Mouse (Mus musculus) heart, postnatal 0 days (tissue): ENCODE measurements at regions not wholly inside any gene's neighbourhood (a gene's known extent, or its start where the extent isn't known, plus 50 kb on each side); places are given as distances from the start of the nearest gene placed in this dataset.

ENCODE experiments used
- ATAC-seq: fragments of 200-750 bp; cut with Nextera tagmentation; 2 replicates; pipeline ENCODE4 v1.8.0; 2017; ENCODE audit warnings: low read depth, moderate number of reproducible peaks, moderate library complexity; ENCODE audit not compliant: insufficient read depth
- DNase-seq: peaks from one replicate; pipeline ENCODE4 v3.0.0-alpha.2; 2016; ENCODE audit warnings: low spot score
- H3K27ac ChIP-seq: fragments of 300-500 bp; sonication (generic); 2 replicates; pipeline ENCODE4 v1.5.1; 2014; ENCODE audit warnings: low read depth, mild to moderate bottlenecking
- H3K27me3 ChIP-seq: fragments of 300-500 bp; sonication (generic); 2 replicates; pipeline ENCODE4 v1.6.1; 2014; ENCODE audit warnings: low read length, mixed read lengths; ENCODE audit not compliant: control insufficient read depth, insufficient read depth
- H3K36me3 ChIP-seq: fragments of 300-500 bp; sonication (generic); replicated peaks from 2 replicates; pipeline ENCODE4 v1.6.1; 2014; ENCODE audit warnings: low read length, mixed read lengths; ENCODE audit not compliant: control insufficient read depth, insufficient read depth
- H3K4me1 ChIP-seq: fragments of 300-500 bp; sonication (generic); 2 replicates; pipeline ENCODE4 v1.6.1; 2014; ENCODE audit warnings: antibody characterized with exemption; ENCODE audit not compliant: control insufficient read depth, insufficient read depth
- H3K4me2 ChIP-seq: fragments of 300-500 bp; sonication (generic); 2 replicates; pipeline ENCODE4 v1.6.1; 2014; ENCODE audit warnings: low read depth, mild to moderate bottlenecking, low read length, moderate library complexity
- H3K4me3 ChIP-seq: fragments of 300-500 bp; sonication (generic); 2 replicates; pipeline ENCODE4 v1.5.1; 2014; ENCODE audit warnings: low read depth, low read length
- H3K9ac ChIP-seq: fragments of 300-500 bp; sonication (generic); replicated peaks from 2 replicates; pipeline ENCODE4 v1.6.1; 2014; ENCODE audit warnings: low read depth, low read length, mixed read lengths
- H3K9me3 ChIP-seq: fragments of 300-500 bp; sonication (generic); replicated peaks from 2 replicates; pipeline ENCODE4 v1.6.1; 2016; ENCODE audit warnings: low read length; ENCODE audit not compliant: control insufficient read depth
- CTCF ChIP-seq: IDR thresholded peaks from 2 replicates; pipeline ENCODE4 v1.5.1; 2016; ENCODE audit warnings: antibody characterized with exemption, control low read depth, low read depth
- EP300 ChIP-seq: IDR thresholded peaks from 2 replicates; pipeline ENCODE4 v1.6.1; 2016; ENCODE audit warnings: antibody characterized with exemption, low read depth
- WGBS: fragments of 180-500 bp; shearing (Covaris S2); extraction: QIAGEN DNeasy Blood & Tissue Kit; methylation state at CpG from one replicate; pipeline ENCODE4 v1.1.7; 2014; 5-methylcytosine and 5-hydroxymethylcytosine counted together

- H3K4me3 ChIP-seq = no peak overlapping the region
- no peaks in the 10 kb centered on the region for H3K36me3 ChIP-seq
- H3K4me2 ChIP-seq = no peak overlapping the region
- H3K27ac ChIP-seq = no peak overlapping the region
- H3K9me3 ChIP-seq = peaks cover 9% of the 10 kb centered on the region; the same call in 1 of the 2 replicates
- no peaks in the 10 kb centered on the region for H3K27me3 ChIP-seq
- no peak overlapping the region for H3K9ac ChIP-seq
- H3K4me1 ChIP-seq = no peaks in the 10 kb centered on the region
- no peak for ATAC-seq
- no peak for DNase-seq
- TF ChIP-seq EP300 (no peak), CTCF (no peak)
- 72% methylated on average over 5 of the region's 5 CpGs for WGBS
Observed at GRCm38 (mm10) chr11:112861233-112861632, 79.2 kb downstream of the Sox9 start.

DNA sequence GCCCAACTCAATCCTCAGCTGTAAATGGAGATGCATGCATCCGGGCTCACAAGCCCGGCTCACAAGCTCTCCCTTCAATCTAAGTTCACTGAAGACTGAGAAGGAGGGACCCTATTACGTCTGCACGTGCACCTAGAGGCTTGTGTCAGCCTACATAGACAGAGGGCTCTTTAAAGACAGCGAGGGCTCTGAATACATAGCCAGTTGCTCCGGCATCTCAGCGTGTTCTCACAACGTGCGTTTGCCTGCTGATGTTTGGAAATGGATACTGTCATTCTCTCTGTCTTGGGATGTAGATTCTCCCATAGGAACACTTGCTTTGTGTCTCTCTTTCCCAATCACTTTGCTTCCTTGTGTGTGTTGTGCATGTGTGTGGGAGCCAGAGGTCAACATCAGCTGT, 83.8 kb downstream of the Sox9 start:
- TF ChIP-seq CTCF (no peak), EP300 (no peak)
- DNase-seq (no peak), ATAC-seq (no peak)
- H3K4me3 ChIP-seq = no peak overlapping the region
- H3K4me1 ChIP-seq = no peaks in the 10 kb centered on the region
- H3K27me3 ChIP-seq = peaks cover 8% of the 10 kb centered on the region; the same call in 1 of the 2 replicates
- no peak overlapping the region for H3K27ac ChIP-seq
- WGBS = 84% methylated on average over 9 of the region's 9 CpGs
- no peaks in the 10 kb centered on the region for H3K36me3 ChIP-seq
- H3K4me2 ChIP-seq = no peak overlapping the region
- no peak overlapping the region for H3K9ac ChIP-seq
- no peaks in the 10 kb centered on the region for H3K9me3 ChIP-seq

GRCm38 (mm10) chr11:112869571-112869970, 87.5 kb downstream of the Sox9 start:
- Histone ChIP-seq H3K27ac (no peak overlapping the region), H3K27me3 (peaks cover 11% of the 10 kb centered on the region; the same call in 1 of the 2 replicates), H3K4me3 (no peak overlapping the region), H3K4me1 (no peaks in the 10 kb centered on the region), H3K36me3 (no peaks in the 10 kb centered on the region), H3K4me2 (no peak overlapping the region), H3K9ac (no peak overlapping the region), H3K9me3 (no peaks in the 10 kb centered on the region)
- 35% methylated on average over 5 of the region's 5 CpGs for WGBS
- ATAC-seq (no peak), DNase-seq (no peak)
- TF ChIP-seq EP300 = no peak
- TF ChIP-seq CTCF = no peak

- H3K27ac ChIP-seq = no peak overlapping the region
- ATAC-seq (no peak), DNase-seq (no peak)
- H3K4me3 ChIP-seq = no peak overlapping the region
- 8% methylated on average over 17 of the region's 17 CpGs for WGBS
- no peaks in the 10 kb centered on the region for H3K9me3 ChIP-seq
- TF ChIP-seq EP300 = no peak
- TF ChIP-seq CTCF = no peak
- H3K27me3 ChIP-seq = peaks cover 11% of the 10 kb centered on the region; the same call in 1 of the 2 replicates
- no peaks in the 10 kb centered on the region for H3K36me3 ChIP-seq
- no peak overlapping the region for H3K9ac ChIP-seq
- H3K4me2 ChIP-seq = no peak overlapping the region; the same call in 1 of the 2 replicates
- H3K4me1 ChIP-seq = no peaks in the 10 kb centered on the region
Observed at GRCm38 (mm10) chr11:112870201-112871035, 88.4 kb downstream of the Sox9 start.

DNA sequence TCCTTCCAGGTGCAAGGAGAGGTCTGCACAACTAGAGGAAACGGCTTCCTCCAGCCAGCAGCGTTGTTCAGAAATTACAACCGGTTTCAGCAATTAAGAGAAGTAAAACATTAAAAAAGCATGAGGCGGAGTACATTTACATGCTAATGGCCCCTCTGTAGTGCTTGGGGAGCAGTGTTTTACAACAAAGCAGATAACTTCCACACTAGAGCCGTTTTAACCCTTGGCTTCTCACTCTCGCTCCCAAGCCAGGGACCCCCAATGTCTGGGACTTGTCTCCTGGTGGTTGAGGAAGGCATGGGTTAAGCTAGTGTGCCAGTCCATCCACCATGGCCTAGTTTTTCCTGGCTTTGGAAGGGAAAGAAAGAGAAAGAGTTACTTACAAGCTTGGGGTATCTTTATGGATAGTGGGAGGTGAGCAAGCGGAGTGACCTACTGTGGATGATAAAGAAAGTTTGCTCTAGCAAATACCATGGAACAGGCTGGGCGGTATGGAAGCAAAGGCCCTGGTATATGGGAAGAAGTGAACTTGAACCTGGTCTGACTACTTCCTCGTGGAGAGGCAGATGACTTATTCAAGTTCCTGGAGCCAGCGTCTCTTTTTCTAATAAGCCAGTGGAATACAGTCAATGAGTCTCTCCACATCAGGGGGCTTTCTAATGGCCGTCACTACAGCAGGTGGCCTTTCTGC, 90.8 kb downstream of the Sox9 start:
- no peak for ATAC-seq
- 61% methylated on average over 11 of the region's 11 CpGs for WGBS
- no peak for TF ChIP-seq CTCF
- TF ChIP-seq EP300 = no peak

More for the DNA sequence above, 90.8 kb downstream of the Sox9 start:
- Histone ChIP-seq H3K4me3 (no peak overlapping the region), H3K4me2 (no peak overlapping the region), H3K4me1 (no peaks in the 10 kb centered on the region), H3K9ac (no peak overlapping the region), H3K9me3 (no peaks in the 10 kb centered on the region), H3K36me3 (no peaks in the 10 kb centered on the region), H3K27ac (no peak overlapping the region), H3K27me3 (peaks cover 11% of the 10 kb centered on the region; the same call in 1 of the 2 replicates)
- DNase-seq = no peak
